Mouse (Mus musculus) bone marrow macrophage, adult 2 months (primary cell): ENCODE measurements around the gene Cobl.

Source experiments
- CTCF ChIP-seq: IDR thresholded peaks from 2 replicates; pipeline ENCODE4 v1.5.1; 2012; ENCODE audit warnings: low read depth, mild to moderate bottlenecking, low read length, moderate library complexity
- POLR2A ChIP-seq: IDR thresholded peaks from 2 replicates; pipeline ENCODE4 v1.6.1; 2012; ENCODE audit warnings: mild to moderate bottlenecking, low read depth, low read length, borderline replicate concordance

DNA sequence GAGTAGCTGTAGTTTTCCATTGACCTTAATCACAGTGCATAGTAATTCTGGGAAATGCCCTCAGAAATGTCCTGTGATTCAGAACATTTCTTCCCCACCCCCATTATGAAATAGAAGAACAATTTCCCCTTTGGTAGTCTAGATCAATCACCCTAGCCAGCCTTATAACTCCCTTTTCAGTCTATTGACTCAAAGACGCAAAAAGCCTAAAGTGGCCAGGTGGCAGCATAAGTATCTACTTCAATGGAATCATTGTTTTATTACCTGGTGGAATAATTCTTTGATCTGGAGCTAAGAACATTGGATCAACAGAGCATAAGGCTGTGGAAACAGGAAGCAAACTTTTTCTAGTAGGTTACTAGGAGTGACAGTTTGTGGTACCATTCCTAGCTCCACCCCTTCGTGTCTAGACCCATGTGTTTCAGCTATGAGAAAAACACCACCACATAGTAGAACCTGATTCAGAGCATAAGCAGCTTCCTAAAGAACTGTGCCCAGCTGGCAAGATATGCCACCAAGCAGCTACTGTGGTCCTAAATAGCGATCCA is 15.2 kb upstream of the Cobl start:
- TF ChIP-seq POLR2A = no peak
- no peak for TF ChIP-seq CTCF
